Mouse (Mus musculus) cortical plate, adult 2 months (tissue): ENCODE data around the gene Rora.

Experiments used
- CTCF ChIP-seq: fragments of 200-500 bp; IDR thresholded peaks from 2 replicates; pipeline ENCODE4 v1.5.1; 2011; ENCODE audit warnings: mild to moderate bottlenecking, control low read depth, low read length; ENCODE audit not compliant: insufficient read depth; ENCODE audit errors: extremely low read depth
- POLR2A ChIP-seq: fragments of 200-500 bp; IDR thresholded peaks from 2 replicates; pipeline ENCODE4 v1.6.1; 2011; ENCODE audit warnings: mild to moderate bottlenecking, low read length, control low read depth; ENCODE audit not compliant: insufficient read depth; ENCODE audit errors: extremely low read depth

DNA sequence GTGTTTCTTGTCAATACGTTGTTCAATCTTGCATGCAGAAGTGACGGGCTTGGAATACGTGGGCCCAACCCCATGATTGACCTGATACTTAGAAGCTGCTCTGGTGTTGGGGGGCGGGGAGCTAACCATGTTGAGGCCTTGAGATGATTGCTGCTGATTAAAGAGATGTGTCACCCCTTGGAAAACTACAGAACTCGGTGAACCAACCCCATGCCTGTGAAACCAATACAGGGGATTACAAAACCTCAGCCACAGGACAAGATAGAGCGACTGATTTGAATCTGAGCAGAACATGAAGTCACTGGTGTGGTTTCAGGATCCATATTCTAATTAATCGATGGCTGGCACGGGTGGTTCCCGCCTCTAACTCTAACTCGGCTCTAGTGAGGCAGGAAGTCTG, 650.9 kb downstream of the Rora start:
- no peak for TF ChIP-seq POLR2A
- TF ChIP-seq CTCF = no peak
